Mouse (Mus musculus): ENCODE results near the gene Prkcz.
A peak's percentile ranks its signal among the peaks of the same experiment; 100 is the strongest.

Prkcz gene

DNA sequence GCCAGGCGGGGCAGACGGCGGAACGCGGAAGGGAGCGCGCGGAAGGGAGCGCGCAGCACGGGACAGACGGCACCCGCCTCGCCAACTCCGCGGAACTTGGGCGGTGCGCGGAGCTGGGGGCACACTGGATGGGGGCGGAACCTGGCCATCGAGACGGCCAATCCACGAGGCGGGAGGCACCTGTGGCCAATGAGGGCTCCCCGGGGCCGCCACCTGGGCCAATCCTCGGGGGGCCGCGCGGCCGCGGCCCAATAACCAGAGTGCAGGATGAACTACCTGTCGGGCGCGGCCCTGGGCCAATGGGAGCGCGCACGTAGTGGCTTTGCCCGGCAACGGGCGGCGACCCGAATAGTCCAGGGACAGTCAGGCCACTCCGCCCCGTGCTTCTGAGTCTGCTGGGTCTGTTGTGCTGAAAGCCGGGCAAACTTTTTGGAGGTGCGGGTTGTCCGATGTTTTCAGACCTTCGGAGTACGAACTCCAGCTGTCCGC is at the start of gene Prkcz:
TSS of gene Prkcz (minus strand) at position 59 of the 489 bp plus-strand sequence.
- no peak for DNase-seq (ENCODE audit: low spot score in 2 of 2)

DNA sequence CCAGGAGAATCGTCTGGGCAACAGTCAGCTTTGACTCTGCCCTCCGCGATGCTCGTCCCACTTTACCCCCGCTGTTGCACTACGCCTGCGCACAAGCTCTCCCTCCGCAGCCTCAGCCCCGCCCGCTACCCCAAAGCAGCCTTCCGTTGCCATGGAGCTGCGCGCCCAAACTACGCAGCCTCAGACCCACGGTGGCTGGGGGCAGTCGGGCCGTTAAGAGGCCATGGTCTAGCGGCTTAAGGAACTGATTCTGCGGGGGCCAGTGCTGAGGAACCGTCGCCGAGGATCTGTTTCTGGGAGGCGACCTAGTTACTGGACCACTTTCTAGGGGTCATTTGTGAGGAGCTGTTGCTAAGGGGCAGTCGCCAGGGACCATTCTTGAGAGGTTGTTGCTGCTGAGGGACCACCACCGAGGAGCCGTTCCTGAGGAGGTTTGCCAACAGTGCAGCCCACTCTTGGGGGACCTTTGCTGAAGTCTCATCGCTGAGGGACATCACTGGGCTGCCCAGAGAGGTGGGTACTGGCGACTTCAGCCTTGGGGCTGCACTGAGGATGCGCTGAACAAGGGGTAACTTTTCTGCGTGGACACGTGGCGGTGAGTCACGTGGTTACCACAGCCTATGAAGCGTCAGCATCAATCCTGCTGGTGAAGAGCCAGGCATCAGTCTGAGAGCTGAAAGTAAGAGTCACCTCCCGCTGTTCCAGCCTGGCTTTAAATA is 48.1 kb upstream of the Prkcz start, which contains the start of gene Cfap74:
TSS of gene Cfap74 (plus strand) at position 133 of the 719 bp plus-strand sequence.
- DNase-seq (ENCODE audit: low spot score in 2 of 2) = peak; percentile 58 to 82

DNA sequence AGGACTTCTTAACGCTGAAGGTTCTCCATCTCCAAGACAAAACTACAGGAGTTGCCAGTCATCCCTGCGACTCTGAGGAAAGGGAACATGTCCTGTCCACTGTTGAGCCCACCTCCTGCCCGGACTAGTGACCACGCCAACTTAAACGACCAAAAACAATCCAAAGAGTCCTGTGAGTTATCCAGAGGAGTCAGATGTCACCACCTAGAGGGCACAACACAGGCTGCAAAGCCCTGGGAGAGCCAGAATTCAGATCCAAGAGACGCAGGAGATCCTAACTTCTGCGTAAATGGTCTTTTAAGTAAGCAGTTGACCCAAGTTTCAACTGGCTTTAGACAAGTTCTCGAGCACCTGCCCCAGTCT is 47.5 kb upstream of the Prkcz start:
- no peak for DNase-seq (ENCODE audit: low spot score in 2 of 2)

DNA sequence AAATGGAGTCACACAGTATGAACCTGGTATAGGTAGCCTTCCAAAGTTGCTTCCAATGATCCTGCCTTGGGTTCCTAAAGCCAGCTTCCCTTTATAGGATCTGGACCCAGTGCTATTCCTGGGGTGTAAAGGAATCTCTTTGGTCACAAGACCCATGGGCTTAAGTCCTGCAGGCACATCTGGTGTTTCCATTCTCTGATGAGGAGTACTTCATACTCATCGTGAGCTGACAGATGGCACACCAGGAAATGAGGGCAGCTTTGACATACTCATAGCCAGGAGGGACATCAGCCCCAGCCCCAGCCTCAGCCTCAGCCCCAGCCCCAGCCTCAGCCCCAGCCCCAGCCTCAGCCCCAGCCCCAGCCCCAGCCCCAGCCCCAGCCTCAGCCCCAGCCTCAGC is 41.3 kb upstream of the Prkcz start:
- DNase-seq (ENCODE audit: low spot score in 2 of 2) = no peak

DNA sequence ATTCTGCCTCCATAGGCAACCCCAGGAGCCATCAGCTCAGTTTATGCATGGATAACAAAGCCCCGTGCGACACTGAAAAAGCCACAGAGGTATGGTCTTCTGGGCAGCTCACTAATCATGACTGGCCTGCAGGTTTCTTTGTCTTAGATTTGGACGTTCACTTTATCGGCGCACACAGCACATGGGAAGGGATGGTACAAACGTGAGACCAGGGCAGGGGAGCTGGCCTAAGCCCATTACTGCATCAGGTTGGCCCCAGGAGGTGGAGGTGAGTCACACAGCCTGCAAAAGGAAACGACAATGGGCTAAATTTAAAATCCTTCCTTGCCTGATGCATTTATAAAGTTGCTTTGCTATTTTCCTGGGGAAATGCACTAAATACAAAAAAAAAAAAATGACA is 40.0 kb upstream of the Prkcz start:
- DNase-seq (ENCODE audit: low spot score in 2 of 2) = no peak

DNA sequence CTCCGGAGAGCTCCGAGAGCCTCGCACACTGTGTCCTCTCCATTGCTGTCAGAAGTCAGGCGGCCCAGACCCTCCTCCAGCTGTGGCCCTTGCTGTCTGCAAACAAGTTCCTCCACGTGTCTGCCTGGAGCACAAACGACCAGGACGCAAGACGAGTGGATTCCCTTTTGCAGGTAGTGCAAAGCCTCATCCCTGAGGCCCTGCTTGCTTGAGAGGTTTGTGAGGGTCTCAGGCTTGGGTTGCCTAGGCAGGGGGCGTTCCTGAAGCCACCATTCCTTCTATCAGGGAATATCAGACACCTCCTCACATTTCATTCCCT is 37.0 kb upstream of the Prkcz start:
- no peak for DNase-seq (ENCODE audit: low spot score in 2 of 2)

DNA sequence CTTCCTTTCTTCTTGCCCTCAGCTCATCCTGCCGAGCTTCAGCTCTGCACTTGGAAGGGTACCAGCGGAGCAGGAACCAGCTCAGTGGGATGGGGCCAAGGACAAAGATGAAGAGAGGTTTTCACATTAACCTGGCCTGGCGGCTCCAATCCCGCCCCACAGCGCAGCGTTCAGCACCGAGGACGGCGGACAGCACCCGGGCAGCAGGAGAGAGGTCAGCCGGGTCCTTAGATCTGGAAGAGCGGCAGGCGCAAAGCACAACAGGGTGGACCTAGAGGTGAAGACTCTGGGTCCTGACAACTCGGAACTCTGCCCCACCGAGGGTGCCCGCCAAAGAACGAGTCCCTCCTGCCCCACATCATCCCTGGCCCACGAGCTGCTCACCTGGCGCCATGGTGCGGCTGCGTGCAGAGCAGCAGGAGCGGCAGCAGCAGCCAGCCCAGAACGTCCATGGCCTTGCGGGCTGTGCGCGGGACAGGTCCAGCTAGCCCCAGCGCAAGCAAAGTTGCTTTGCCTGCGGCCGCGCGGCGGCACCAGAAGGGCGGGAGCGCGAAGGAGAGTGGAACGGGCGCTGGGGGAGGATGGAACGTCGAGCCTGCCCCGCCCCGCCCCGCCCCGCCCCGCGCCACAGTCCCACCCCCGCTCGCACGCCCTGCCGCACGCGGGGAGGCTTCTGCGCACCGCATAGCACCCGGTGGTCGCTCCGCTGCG is 36.5 kb upstream of the Prkcz start, which contains the start of gene Gabrd:
TSS of gene Gabrd (minus strand) at position 602 of the 711 bp plus-strand sequence.
- no peak for DNase-seq (ENCODE audit: low spot score in 2 of 2)

DNA sequence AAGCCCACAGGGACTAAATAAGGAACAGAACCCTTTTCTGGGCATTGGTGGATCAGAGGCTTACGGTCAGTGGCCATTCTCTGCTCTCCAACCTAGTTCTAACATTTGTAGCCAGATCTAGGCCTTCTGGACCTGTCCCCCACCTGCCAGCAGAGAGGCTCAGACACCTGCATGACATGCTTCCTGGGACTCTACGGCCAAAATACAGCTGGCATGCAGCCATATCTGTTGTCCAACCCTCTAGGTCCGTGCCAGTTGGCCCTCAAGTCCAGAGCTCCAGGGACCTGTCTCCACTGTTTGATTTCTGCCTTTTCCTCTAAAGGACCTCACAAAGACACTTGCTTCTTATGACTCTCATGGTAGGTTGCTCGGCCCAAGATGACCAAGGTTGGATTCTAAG is 35.6 kb upstream of the Prkcz start:
- DNase-seq (ENCODE audit: low spot score in 2 of 2) = no peak

DNA sequence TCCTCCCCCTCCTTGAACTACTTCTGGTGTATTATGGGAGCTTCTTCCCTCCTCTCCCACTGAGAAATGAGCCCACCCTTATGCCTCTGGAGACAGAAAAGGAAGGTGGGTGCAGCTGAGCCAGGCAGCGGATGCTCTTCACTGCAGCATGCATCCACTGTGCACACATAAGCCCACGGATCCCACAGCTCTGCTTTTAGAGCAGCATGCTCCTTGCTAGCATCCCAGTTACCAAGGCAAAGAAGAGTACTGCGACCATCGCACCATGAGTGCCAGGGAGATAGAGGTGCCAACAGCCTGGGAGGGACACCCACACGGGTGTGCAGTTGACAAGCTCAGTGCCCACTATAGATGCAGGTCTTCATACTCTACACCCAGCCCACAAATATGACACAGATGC is 34.3 kb upstream of the Prkcz start:
- DNase-seq (ENCODE audit: low spot score in 2 of 2) = no peak

DNA sequence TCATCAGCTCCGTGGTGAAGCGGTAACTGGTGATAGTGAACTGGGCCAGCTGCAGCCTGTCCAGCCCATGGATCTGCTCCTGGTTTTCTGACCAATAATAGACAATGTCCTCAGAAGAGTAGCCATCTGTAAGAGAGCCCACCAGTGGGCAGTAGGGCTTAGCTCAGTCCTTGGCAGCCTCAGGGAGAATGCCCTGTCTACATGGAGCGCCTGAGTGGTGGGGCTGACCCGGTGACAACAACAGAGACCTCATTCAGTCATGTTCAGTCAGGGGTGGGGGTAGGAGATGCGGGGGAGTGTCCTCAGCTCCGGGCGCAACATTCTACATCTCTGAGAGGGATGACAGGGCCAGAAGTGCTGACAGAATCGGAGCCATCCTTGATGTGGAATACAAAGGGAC is 26.0 kb upstream of the Prkcz start:
- no peak for DNase-seq (ENCODE audit: low spot score in 2 of 2)

DNA sequence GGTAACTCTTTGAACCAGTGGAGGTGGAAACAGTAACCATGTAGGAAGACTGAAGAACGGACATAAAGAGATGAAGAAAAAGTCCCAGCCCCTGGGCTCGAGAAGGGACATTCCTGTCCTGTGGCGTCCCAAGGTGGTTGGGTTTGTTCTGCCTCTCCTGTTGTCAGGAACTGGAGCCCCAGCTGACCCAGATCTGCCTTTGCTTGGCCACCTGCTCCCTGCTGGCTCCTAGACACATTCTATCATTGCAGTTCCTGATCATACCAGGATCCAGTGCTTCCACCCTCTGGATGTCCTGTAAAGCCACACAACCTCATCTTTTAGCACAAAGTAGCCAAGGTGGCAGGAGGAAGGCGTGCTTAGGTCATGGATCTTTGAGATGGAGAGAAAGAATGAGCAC is 22.2 kb upstream of the Prkcz start:
- no peak for DNase-seq (ENCODE audit: low spot score in 2 of 2)

DNA sequence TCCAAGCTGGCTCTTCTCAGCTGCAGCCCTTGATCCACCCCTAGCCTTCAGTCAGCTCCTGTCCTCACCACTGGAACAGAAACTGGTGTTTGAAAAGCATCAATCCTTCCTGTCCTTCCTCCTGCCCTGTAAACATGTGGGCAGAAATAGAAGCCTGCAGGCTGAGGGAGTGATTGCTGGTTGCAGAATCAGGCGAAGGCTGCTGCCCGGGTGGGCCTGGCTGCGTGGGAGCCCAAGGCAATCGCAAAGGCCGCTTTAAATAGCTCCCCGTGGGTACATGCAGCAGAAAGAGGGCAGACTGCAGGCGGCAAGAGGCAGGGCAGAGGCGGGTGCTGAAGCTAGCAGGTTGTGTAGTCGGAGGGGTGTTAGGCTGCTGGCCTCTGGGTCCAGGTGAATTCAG is 21.6 kb upstream of the Prkcz start:
- no peak for DNase-seq (ENCODE audit: low spot score in 2 of 2)

DNA sequence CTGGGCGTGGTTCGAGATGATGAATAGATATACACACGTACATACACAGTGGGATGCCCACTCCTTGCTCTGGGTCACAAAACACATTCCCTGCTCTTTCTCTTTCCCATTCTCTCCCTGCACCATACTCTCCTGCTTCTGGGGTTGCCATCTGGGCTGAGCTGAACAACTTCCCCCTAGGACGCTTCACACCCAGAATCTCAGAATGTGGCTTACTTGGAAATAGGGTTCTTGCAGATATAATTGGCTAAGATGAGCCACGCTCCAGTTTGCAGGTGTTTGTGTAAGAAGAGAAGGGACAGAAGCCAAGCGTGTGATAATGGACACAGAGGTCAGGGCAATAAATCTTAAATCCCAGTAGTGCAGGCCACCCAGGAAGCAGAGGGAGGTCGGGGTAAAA is 20.8 kb upstream of the Prkcz start:
- DNase-seq (ENCODE audit: low spot score in 2 of 2) = no peak

DNA sequence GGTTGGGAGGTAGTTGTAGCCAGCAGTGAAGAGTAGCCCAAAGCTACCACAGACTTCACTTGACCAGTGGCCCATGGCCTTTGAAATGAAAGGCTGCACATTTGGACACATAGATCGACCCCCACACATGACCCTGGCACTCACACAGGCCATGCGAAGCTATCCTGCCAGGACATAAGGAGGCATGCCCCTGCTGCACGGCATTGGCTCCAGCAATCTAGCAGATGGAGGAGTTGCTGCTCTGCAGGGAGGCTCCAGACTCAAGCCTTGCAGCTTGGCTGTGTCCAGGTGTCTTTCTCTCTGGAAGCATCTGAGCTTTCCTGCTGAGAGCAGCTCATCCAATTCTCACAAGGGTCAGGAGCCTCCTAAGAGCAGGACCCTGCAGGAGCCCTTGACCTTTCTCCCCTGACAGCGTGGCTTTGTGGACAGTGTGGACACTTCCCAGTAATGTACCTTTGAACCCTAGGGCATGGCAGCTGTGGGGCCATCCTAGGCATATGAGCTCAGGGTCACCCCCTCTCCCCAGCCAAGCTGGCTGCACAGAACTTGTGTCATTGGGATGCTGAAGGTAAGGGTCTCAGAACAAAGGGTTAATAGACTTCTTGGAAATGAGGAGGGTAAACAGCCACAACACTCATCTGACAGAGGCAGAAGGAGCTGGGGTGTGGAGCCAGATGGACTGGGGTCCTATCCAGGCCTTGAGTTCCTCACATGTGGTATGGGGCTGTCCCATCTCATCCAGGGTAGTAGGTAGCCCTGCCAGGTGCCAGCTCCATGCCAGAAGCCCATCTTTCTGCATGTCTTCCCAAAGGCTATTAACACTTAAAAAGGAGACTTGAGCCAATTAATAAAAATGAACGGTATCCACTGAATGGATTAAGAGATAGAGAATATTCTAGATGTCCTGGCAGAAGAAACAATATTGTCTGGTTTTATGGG is 10.9 kb upstream of the Prkcz start:
- DNase-seq (ENCODE audit: low spot score in 2 of 2) = no peak

DNA sequence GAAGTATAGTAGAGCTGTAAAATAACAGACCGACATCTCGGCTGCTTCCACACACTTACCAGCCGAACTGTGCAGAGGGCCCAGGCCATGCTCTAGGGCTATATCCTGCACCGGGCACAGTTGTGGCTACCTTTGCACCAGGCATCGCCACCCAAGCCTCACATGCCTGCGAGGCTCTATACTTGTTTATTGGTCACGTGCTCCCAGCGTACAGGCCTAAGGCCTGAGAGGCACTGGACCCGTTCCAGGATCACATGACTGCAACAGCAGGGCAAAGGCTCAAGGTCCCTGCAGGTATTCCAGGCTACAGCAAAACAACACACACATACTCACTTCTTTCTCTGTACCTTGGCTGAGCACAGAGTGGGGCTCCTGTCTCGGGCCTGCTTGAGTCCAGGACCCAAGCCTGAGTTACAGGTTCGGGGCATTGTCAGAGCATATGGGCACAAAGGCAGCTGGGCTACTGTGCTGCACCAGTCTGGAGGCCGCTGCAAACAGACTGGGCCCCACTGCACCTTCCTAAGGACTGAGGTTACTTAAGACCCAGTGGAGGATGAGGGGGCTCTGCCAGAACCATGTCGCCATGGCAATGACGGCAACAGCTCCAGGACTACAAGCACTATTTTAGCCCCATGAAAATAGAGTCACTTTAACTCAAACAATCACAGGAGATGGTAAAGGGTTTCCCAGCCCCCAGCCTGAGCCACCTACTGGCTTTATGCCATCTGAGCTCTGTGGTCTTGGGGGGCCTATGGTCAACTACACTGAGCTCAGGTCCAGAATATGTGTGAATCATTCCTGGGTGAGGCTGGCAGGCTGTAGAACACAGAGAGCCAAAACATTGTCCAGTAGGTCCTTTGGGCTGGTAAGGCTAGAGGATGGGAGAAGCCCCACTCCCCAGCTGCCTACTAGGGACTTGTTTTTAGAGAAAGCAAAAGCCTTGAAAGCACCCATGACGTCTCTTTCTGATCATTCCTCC is 9.9 kb upstream of the Prkcz start:
- no peak for DNase-seq (ENCODE audit: low spot score in 2 of 2)

DNA sequence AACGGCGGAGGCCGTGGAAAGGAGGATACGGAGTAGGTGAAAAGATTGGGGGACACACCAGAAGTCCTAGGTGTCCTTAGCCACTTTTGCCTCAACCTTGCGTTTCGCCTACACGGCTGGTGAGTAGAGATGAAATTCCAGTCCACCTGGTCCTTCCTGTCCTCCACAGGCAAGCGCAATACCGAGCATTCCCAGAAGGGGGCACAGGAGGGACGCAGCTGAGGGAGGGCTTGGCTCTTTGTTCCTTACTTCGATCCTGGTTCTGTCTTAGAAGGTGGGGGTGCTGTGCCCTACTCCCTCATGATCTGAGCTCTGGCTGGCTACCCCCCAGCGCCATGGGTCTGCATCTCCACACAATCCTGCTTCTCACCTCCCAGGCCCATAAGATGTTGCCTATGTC is 7.5 kb upstream of the Prkcz start:
- peak; percentile 63 to 79 for DNase-seq (ENCODE audit: low spot score in 2 of 2)

DNA sequence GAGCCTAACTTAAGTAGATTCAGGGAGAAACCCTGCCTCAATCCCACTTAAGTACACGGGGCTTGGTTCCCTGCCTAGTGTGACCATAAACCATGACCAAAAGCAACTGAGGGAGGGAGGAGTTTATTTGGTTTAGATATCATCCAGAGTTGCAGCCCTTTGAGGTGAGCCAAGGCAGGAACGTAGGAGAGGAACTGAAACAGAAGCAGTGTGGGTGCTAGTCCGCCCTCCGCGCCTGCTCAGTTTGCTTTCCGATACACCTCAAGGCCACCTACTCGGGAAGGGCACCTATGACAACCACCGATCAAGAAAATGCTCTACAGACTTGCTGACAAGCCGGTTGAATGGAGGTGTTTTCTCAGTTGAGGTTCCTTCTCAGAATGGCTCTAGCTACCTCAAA is 6.6 kb upstream of the Prkcz start:
- no peak for DNase-seq (ENCODE audit: low spot score in 2 of 2)

DNA sequence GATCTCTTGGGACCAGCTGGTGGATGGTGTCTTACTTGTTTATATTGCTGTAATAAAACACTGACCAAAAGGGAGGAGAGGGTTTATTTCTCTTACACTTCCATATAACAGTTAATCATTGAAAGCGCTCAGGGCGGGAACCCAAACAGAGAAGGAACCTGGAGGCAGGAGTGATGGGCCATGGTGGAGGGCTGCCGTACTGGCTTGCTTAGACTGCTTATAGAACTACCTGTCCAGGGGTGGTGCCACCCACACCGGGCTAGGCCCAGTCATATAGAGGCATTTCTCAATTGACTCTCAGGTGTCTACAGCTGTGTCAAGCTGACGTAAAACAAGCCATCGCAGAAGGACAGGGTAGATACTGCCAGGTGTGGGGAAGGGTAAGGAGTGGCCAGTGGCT is 5.6 kb upstream of the Prkcz start:
- no peak for DNase-seq (ENCODE audit: low spot score in 2 of 2)

DNA sequence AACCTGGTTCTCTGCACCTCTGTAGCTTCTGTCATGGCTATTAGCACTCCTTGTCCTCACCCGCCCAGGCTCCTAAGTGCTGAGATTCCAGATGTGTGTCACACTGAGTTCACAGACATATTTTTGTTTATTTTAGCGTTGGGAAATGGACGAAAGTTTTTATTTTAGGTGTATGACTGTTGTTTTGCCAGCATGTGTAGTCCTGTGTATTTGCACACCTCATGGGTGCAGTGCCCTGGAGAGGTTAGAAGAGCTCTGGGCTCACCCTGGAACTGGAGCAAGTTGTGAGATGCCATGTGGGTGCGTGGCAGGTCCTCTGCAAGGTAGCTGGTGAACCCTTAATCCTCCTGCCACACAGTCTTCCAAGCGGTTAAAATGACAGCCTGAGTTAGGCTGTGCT is 1.3 kb upstream of the Prkcz start:
- DNase-seq (ENCODE audit: low spot score in 2 of 2) = no peak

DNA sequence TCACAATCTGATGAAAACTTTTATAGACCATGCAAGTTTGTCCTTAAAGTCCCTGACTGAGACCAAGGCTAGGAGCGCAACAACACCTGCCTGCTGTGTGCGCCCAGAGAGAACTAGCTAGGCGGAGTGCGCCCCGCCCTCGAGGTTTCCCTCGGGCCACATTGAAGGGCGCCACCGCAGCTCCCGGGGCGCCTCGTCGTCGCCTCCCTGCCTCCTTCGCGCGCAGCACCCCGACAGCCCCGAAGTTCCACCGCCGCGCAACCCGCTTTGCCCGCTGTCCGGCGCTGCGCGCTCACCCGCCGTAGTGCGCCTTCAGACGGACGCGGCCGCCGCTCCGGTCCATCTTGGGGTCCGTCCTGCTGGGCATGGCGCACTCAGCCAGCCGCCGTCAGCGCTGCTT is 305 bp downstream of the Prkcz start:
- no peak for DNase-seq (ENCODE audit: low spot score in 2 of 2)
